Mouse (Mus musculus) intestine, embryonic 16.5 days (tissue): ENCODE data around the gene Ctse. TPM values are rescaled to one million over a fixed set of nuclear protein-coding genes. Genes with fewer than 3 reads are reported as not detected.

ENCODE experiments used
- ATAC-seq: fragments of 200-750 bp; cut with Nextera tagmentation; 2 replicates; pipeline ENCODE4 v1.8.0; 2017; ENCODE audit warnings: moderate TSS enrichment, moderate library complexity
- H3K27ac ChIP-seq: fragments of 300-500 bp; sonication (generic); 2 replicates; pipeline ENCODE4 v1.5.1; 2014; ENCODE audit warnings: mild to moderate bottlenecking, low read length
- H3K27me3 ChIP-seq: fragments of 300-500 bp; sonication (generic); replicated peaks from 2 replicates; pipeline ENCODE4 v1.6.1; 2014; ENCODE audit warnings: low read length, control low read depth, mixed read lengths; ENCODE audit not compliant: control insufficient read depth, insufficient read depth
- H3K36me3 ChIP-seq: fragments of 300-500 bp; sonication (generic); 2 replicates; pipeline ENCODE4 v1.6.1; 2014; ENCODE audit warnings: low read length, control low read depth; ENCODE audit not compliant: control insufficient read depth, insufficient read depth
- H3K4me1 ChIP-seq: fragments of 300-500 bp; sonication (generic); 2 replicates; pipeline ENCODE4 v1.6.1; 2014; ENCODE audit warnings: low read length, control low read depth, mixed read lengths; ENCODE audit not compliant: control insufficient read depth, insufficient read depth
- H3K4me2 ChIP-seq: fragments of 300-500 bp; sonication (generic); 2 replicates; pipeline ENCODE4 v1.6.1; 2014; ENCODE audit warnings: low read depth, low read length, control low read depth
- H3K4me3 ChIP-seq: fragments of 300-500 bp; sonication (generic); 2 replicates; pipeline ENCODE4 v1.5.1; 2014; ENCODE audit warnings: mild to moderate bottlenecking, low read length
- H3K9ac ChIP-seq: fragments of 300-500 bp; sonication (generic); 2 replicates; pipeline ENCODE4 v1.6.1; 2014; ENCODE audit warnings: low read depth, low read length
- H3K9me3 ChIP-seq: fragments of 300-500 bp; sonication (generic); 2 replicates; pipeline ENCODE4 v1.6.1; 2016; ENCODE audit warnings: low read length, control low read depth; ENCODE audit not compliant: control insufficient read depth
- WGBS: fragments of 180-500 bp; shearing (Covaris S2); extraction: QIAGEN DNeasy Blood & Tissue Kit; methylation state at CpG from one replicate; pipeline ENCODE4 v1.1.7; 2014; 5-methylcytosine and 5-hydroxymethylcytosine counted together
- polyA plus RNA-seq: library from polyadenylated mRNA; unstranded; fragments of >200 nt; fragmentation: Nextera tagmentation; extraction: Ambion mirVana; gene quantifications from 2 replicates; pipeline ENCODE4 v1.2.1, GENCODE M21; 2015

Gene Ctse
- polyA plus RNA-seq, 1 experiment from 2014 or later: 1.7 TPM

- no peaks in the 10 kb centered on the region for H3K4me1 ChIP-seq
- H3K9ac ChIP-seq: no peak overlapping the region
- WGBS: 74% methylated on average over 2 of the region's 2 CpGs
- H3K4me2 ChIP-seq: no peak overlapping the region
- no peaks in the 10 kb centered on the region for H3K27me3 ChIP-seq
- no peak overlapping the region for H3K4me3 ChIP-seq
- H3K27ac ChIP-seq: no peak overlapping the region
- no peaks in the 10 kb centered on the region for H3K36me3 ChIP-seq
- H3K9me3 ChIP-seq: no peaks in the 10 kb centered on the region
- ATAC-seq: no peak
These were observed 65.4 kb downstream of the Ctse start for GRCm38 (mm10) chr1:131703482-131703881.

GRCm38 (mm10) chr1:131708338-131708737 lies 70.2 kb downstream of the Ctse start:
- H3K9me3 ChIP-seq: no peaks in the 10 kb centered on the region
- H3K4me3 ChIP-seq: no peak overlapping the region
- no peaks in the 10 kb centered on the region for H3K27me3 ChIP-seq
- H3K4me2 ChIP-seq: no peak overlapping the region
- no peaks in the 10 kb centered on the region for H3K4me1 ChIP-seq
- H3K27ac ChIP-seq: no peak overlapping the region
- 17% methylated on average over 4 of the region's 4 CpGs for WGBS
- H3K9ac ChIP-seq: no peak overlapping the region
- no peak for ATAC-seq
- H3K36me3 ChIP-seq: no peaks in the 10 kb centered on the region

- H3K4me1 ChIP-seq: no peaks in the 10 kb centered on the region
- no peak overlapping the region for H3K9ac ChIP-seq
- no peak overlapping the region for H3K4me3 ChIP-seq
- no peaks in the 10 kb centered on the region for H3K27me3 ChIP-seq
- no peaks in the 10 kb centered on the region for H3K9me3 ChIP-seq
- no peak overlapping the region for H3K27ac ChIP-seq
- no peaks in the 10 kb centered on the region for H3K36me3 ChIP-seq
- H3K4me2 ChIP-seq: no peak overlapping the region
- WGBS: 77% methylated on average over 10 of the region's 10 CpGs
- ATAC-seq: no peak
These were observed 73.4 kb downstream of the Ctse start for GRCm38 (mm10) chr1:131711518-131711917.

GRCm38 (mm10) chr1:131712386-131712785 lies 74.3 kb downstream of the Ctse start:
- Histone ChIP-seq H3K4me3 (no peak overlapping the region), H3K4me1 (no peaks in the 10 kb centered on the region), H3K27ac (no peak overlapping the region), H3K27me3 (no peaks in the 10 kb centered on the region), H3K9me3 (no peaks in the 10 kb centered on the region), H3K4me2 (no peak overlapping the region), H3K36me3 (no peaks in the 10 kb centered on the region), H3K9ac (no peak overlapping the region)
- WGBS: 31% methylated on average over 2 of the region's 2 CpGs
- ATAC-seq: peak; percentile 36; the same call in 1 of the 2 replicates

- no peak for ATAC-seq
- Histone ChIP-seq H3K4me1 (no peaks in the 10 kb centered on the region), H3K4me3 (no peak overlapping the region), H3K36me3 (no peaks in the 10 kb centered on the region), H3K9me3 (no peaks in the 10 kb centered on the region), H3K4me2 (no peak overlapping the region), H3K27me3 (no peaks in the 10 kb centered on the region), H3K27ac (no peak overlapping the region), H3K9ac (no peak overlapping the region)
- 76% methylated on average over 20 of the region's 20 CpGs for WGBS
These were observed 76.6 kb downstream of the Ctse start for GRCm38 (mm10) chr1:131714388-131715337.

GRCm38 (mm10) chr1:131718952-131719694 lies 81.0 kb downstream of the Ctse start:
- ATAC-seq: no peak
- WGBS: 76% methylated on average over 16 of the region's 16 CpGs
- H3K4me2 ChIP-seq: no peak overlapping the region
- no peaks in the 10 kb centered on the region for H3K4me1 ChIP-seq
- no peaks in the 10 kb centered on the region for H3K9me3 ChIP-seq
- H3K36me3 ChIP-seq: no peaks in the 10 kb centered on the region
- no peak overlapping the region for H3K9ac ChIP-seq
- H3K27ac ChIP-seq: no peak overlapping the region
- H3K4me3 ChIP-seq: no peak overlapping the region
- no peaks in the 10 kb centered on the region for H3K27me3 ChIP-seq

- ATAC-seq: no peak
- no peak overlapping the region for H3K9ac ChIP-seq
- H3K27ac ChIP-seq: no peak overlapping the region
- H3K4me3 ChIP-seq: no peak overlapping the region
- H3K27me3 ChIP-seq: no peaks in the 10 kb centered on the region
- 75% methylated on average over 3 of the region's 3 CpGs for WGBS
- no peaks in the 10 kb centered on the region for H3K4me1 ChIP-seq
- no peaks in the 10 kb centered on the region for H3K36me3 ChIP-seq
- no peaks in the 10 kb centered on the region for H3K9me3 ChIP-seq
- no peak overlapping the region for H3K4me2 ChIP-seq
These were observed 83.9 kb downstream of the Ctse start for GRCm38 (mm10) chr1:131721989-131722388.

GRCm38 (mm10) chr1:131723549-131723948 lies 85.4 kb downstream of the Ctse start:
- WGBS: 81% methylated on average over 4 of the region's 4 CpGs
- H3K4me2 ChIP-seq: no peak overlapping the region
- no peak for ATAC-seq

More at GRCm38 (mm10) chr1:131723549-131723948, 85.4 kb downstream of the Ctse start:
- Histone ChIP-seq H3K27me3 (no peaks in the 10 kb centered on the region), H3K9me3 (no peaks in the 10 kb centered on the region), H3K9ac (no peak overlapping the region), H3K4me3 (no peak overlapping the region), H3K4me1 (no peaks in the 10 kb centered on the region), H3K36me3 (no peaks in the 10 kb centered on the region), H3K27ac (no peak overlapping the region)
